In genomic region chr8:109359396-109360051, GRCm38 (mm10) we compare ENCODE assay signal across 9 mouse cellular contexts.
A peak's percentile ranks its signal among the peaks of the same experiment; 100 is the strongest.
DNase-seq lines count a peak whose midpoint lies in the region; ATAC-seq lines count a peak whose summit lies in the region.
"Had no signal": no experiment of that assay in that cellular context is flagged by ENCODE, and none has a peak within 500 bp of the region (broad histone marks: within the 10 kb centered on the region; RNA-seq: fewer than 3 reads in every experiment).

No protein-coding gene starts in this region.

- 0 out of 2 replicates have a peak, but pooled peaks cover 5% of the 10 kb centered on the region for H3K27me3 ChIP-seq in heart, embryonic 13.5 days (replicated peaks)
- H3K27me3 ChIP-seq in forebrain, embryonic 12.5 days: peaks cover 4% of the 10 kb centered on the region; the same call in 1 of the 2 replicates
- H3K27me3 ChIP-seq in midbrain, embryonic 11.5 days (ENCODE audit: control insufficient read depth, insufficient read depth, low read length): no peaks in the 10 kb centered on the region

- peaks cover 9% of the 10 kb centered on the region for H3K4me1 ChIP-seq in heart, embryonic 13.5 days
- H3K4me1 ChIP-seq in forebrain, embryonic 12.5 days: peaks cover 34% of the 10 kb centered on the region
- H3K4me1 ChIP-seq in midbrain, embryonic 11.5 days (ENCODE audit: control insufficient read depth, insufficient read depth, low read length): peaks cover 27% of the 10 kb centered on the region

- peak overlapping the region; percentile 71 for H3K4me2 ChIP-seq in heart, embryonic 13.5 days
- peak overlapping the region; percentile 58 for H3K4me2 ChIP-seq in forebrain, embryonic 12.5 days
- peak overlapping the region; percentile 36; the same call in 1 of the 2 replicates for H3K4me2 ChIP-seq in midbrain, embryonic 11.5 days

- no peaks in the 10 kb centered on the region for H3K36me3 ChIP-seq in heart, embryonic 13.5 days
- no peaks in the 10 kb centered on the region for H3K36me3 ChIP-seq in forebrain, embryonic 12.5 days (replicated peaks)
- no peaks in the 10 kb centered on the region for H3K36me3 ChIP-seq in midbrain, embryonic 11.5 days (ENCODE audit: control insufficient read depth, insufficient read depth, low read length)

- DNase-seq in heart, postnatal 36 days: no peak
- peak; percentile 25 for DNase-seq in Muller cell, postnatal 12 days (ENCODE audit: inconsistent ontology term)
- DNase-seq in midbrain, embryonic 11.5 days (ENCODE audit: low spot score, missing footprints): peak; percentile 94
- no peak for DNase-seq in ovary, postnatal 10 days (ENCODE audit: low spot score)
- DNase-seq in urinary bladder, postnatal 10 days (ENCODE audit: low spot score): no peak
- no peak for DNase-seq in testis, postnatal 10 days (ENCODE audit: low spot score)

- H3K27ac ChIP-seq in heart, embryonic 13.5 days (replicated peaks): no peak overlapping the region
- H3K27ac ChIP-seq in forebrain, embryonic 12.5 days: peak overlapping the region; percentile 91
- peak overlapping the region; percentile 83 for H3K27ac ChIP-seq in midbrain, embryonic 11.5 days (ENCODE audit: low read depth, low read length)
- H3K27ac ChIP-seq: macrophage had no signal

- no peak overlapping the region for H3K9ac ChIP-seq in heart, embryonic 13.5 days
- H3K9ac ChIP-seq in forebrain, embryonic 12.5 days: peak overlapping the region; percentile 48
- peak overlapping the region; percentile 65 for H3K9ac ChIP-seq in midbrain, embryonic 11.5 days (ENCODE audit: low read length)

- no peak overlapping the region for H3K4me3 ChIP-seq in heart, embryonic 13.5 days
- 0 out of 2 replicates have a peak overlapping the region, but pooled peaks have one; percentile 8 for H3K4me3 ChIP-seq in forebrain, embryonic 12.5 days (replicated peaks)
- no peak overlapping the region for H3K4me3 ChIP-seq in midbrain, embryonic 11.5 days (ENCODE audit: low read depth, low read length)

- intact Hi-C loops in heart, postnatal 36 days (cut with DNase I): no loop called here

- no peak for ATAC-seq in heart, embryonic 13.5 days (ENCODE audit: extremely low read depth, insufficient number of reproducible peaks, low FRiP score, low TSS enrichment)
- ATAC-seq in forebrain, embryonic 12.5 days (ENCODE audit: low FRiP score): peak; percentile 52
- ATAC-seq in midbrain, embryonic 11.5 days (ENCODE audit: low FRiP score): peak; percentile 64

- 57% methylated on average over 16 of the region's 16 CpGs for WGBS in heart, embryonic 13.5 days
- WGBS in forebrain, embryonic 12.5 days: 9% methylated on average over 16 of the region's 16 CpGs
- WGBS in midbrain, embryonic 11.5 days: 19% methylated on average over 16 of the region's 16 CpGs

- no peaks in the 10 kb centered on the region for H3K9me3 ChIP-seq in heart, embryonic 13.5 days
- no peaks in the 10 kb centered on the region for H3K9me3 ChIP-seq in forebrain, embryonic 12.5 days
- H3K9me3 ChIP-seq in midbrain, embryonic 11.5 days (ENCODE audit: control insufficient read depth, low read length): no peaks in the 10 kb centered on the region

Comparison
In these comparisons a context has a peak if more than half of its experiments do, and no peak if none do; other contexts are left out.
1. DNase-seq: peak in Muller cell, postnatal 12 days (single experiment) and midbrain, embryonic 11.5 days (single experiment); none in heart, postnatal 36 days (0 of 2), ovary, postnatal 10 days (single experiment), urinary bladder, postnatal 10 days (single experiment) and testis, postnatal 10 days (single experiment).
2. Peak in every context shown above with its lines, with median percentiles within 50 percentile points of each other: H3K4me2 ChIP-seq.